Mouse (Mus musculus) MEL (cell line): ENCODE results near the gene Ezh1. TPM values are rescaled to one million over a fixed set of nuclear protein-coding genes. Genes with fewer than 3 reads are reported as not detected.

Experiments
- DNase-seq: peaks from one replicate; pipeline ENCODE4 v3.0.0; 2011; ENCODE audit warnings: low read depth, low spot score
- H3K27ac ChIP-seq: 2 replicates; pipeline ENCODE4 v1.5.1; 2012; ENCODE audit warnings: low read depth, mild to moderate bottlenecking, control low read depth, low read length, moderate library complexity; ENCODE audit not compliant: control insufficient read depth
- H3K27me3 ChIP-seq, 2 experiments: fragments of 150-350 bp in 1 of 2; sonication (generic) in 1 of 2; 2 replicates each; pipeline ENCODE4 v1.6.1; 2012; ENCODE audit warnings: low read length in 2 of 2, mild to moderate bottlenecking in 2 of 2, improper control_type of control experiment in 1 of 2, moderate library complexity in 1 of 2; ENCODE audit not compliant: insufficient read depth in 2 of 2, control insufficient read depth in 1 of 2
- H3K36me3 ChIP-seq, 2 experiments: 2 replicates each; pipeline ENCODE4 v1.6.1; 2012 to 2014; ENCODE audit warnings: low read length in 2 of 2, improper control_type of control experiment in 1 of 2, inconsistent platforms in 1 of 2, mild to moderate bottlenecking in 1 of 2; ENCODE audit not compliant: insufficient read depth in 2 of 2, control insufficient read depth in 1 of 2
- H3K4me1 ChIP-seq, 2 experiments: fragments of 150-350 bp in 1 of 2; sonication (generic) in 1 of 2; 2 replicates each; pipeline ENCODE4 v1.6.1; 2012; ENCODE audit warnings: low read length in 2 of 2, improper control_type of control experiment in 1 of 2, mild to moderate bottlenecking in 1 of 2; ENCODE audit not compliant: insufficient read depth in 2 of 2, control insufficient read depth in 1 of 2
- H3K4me3 ChIP-seq, 2 experiments: fragments of 150-350 bp in 1 of 2; sonication (generic) in 1 of 2; 2 replicates each; pipeline ENCODE4 v1.5.1; 2012; ENCODE audit warnings: low read depth in 2 of 2, low read length in 2 of 2, mild to moderate bottlenecking in 2 of 2, moderate library complexity in 2 of 2, control low read depth in 1 of 2, improper control_type of control experiment in 1 of 2; ENCODE audit not compliant: control insufficient read depth in 1 of 2, insufficient read depth in 1 of 2
- H3K79me2 ChIP-seq: 2 replicates; pipeline ENCODE4 v1.6.1; 2012; ENCODE audit warnings: mild to moderate bottlenecking, low read length, moderate library complexity; ENCODE audit not compliant: control insufficient read depth, poor library complexity, insufficient read depth
- H3K9ac ChIP-seq: 2 replicates; pipeline ENCODE4 v1.6.1; 2012; ENCODE audit warnings: low read depth, mild to moderate bottlenecking, control low read depth, low read length, moderate library complexity; ENCODE audit not compliant: control insufficient read depth, poor library complexity, severe bottlenecking
- H3K9me3 ChIP-seq: fragments of 150-350 bp; sonication (generic); replicated peaks from 2 replicates; pipeline ENCODE4 v1.6.1; 2012; ENCODE audit warnings: mild to moderate bottlenecking, low read length, improper control_type of control experiment, moderate library complexity; ENCODE audit not compliant: insufficient read depth
- BHLHE40 ChIP-seq: IDR thresholded peaks from 2 replicates; pipeline ENCODE4 v1.6.1; 2012; ENCODE audit warnings: low read depth, mild to moderate bottlenecking, inconsistent platforms, low read length, improper control_type of control experiment, borderline replicate concordance
- ELF1 ChIP-seq: IDR thresholded peaks from 2 replicates; pipeline ENCODE4 v1.6.1; 2014; ENCODE audit warnings: low read depth, mild to moderate bottlenecking, inconsistent platforms, low read length, improper control_type of control experiment, moderate library complexity
- JUND ChIP-seq: IDR thresholded peaks from 2 replicates; pipeline ENCODE4 v1.6.1; 2011; ENCODE audit warnings: low read depth, mild to moderate bottlenecking, improper control_type of control experiment, low read length
- MAFK ChIP-seq: IDR thresholded peaks from 2 replicates; pipeline ENCODE4 v1.6.1; 2011; ENCODE audit warnings: low read depth, mild to moderate bottlenecking, low read length, improper control_type of control experiment, borderline replicate concordance
- MAX ChIP-seq: IDR thresholded peaks from 2 replicates; pipeline ENCODE4 v1.6.1; 2011; ENCODE audit warnings: low read length, improper control_type of control experiment
- MAZ ChIP-seq: IDR thresholded peaks from 2 replicates; pipeline ENCODE4 v1.6.1; 2012; ENCODE audit warnings: low read depth, mild to moderate bottlenecking, inconsistent platforms, low read length, improper control_type of control experiment
- MEF2A ChIP-seq: IDR thresholded peaks from 2 replicates; pipeline ENCODE4 v1.6.1; 2014; ENCODE audit warnings: low read depth, mild to moderate bottlenecking, inconsistent platforms, low read length, improper control_type of control experiment; ENCODE audit not compliant: poor library complexity, insufficient replicate concordance, severe bottlenecking; ENCODE audit errors: extremely low read depth
- ZKSCAN1 ChIP-seq: IDR thresholded peaks from 2 replicates; pipeline ENCODE4 v1.6.1; 2012; ENCODE audit warnings: low read depth, mild to moderate bottlenecking, inconsistent platforms, low read length, improper control_type of control experiment, moderate library complexity
- ZNF384 ChIP-seq: IDR thresholded peaks from 2 replicates; pipeline ENCODE4 v1.6.1; 2012; ENCODE audit warnings: low read depth, mild to moderate bottlenecking, inconsistent platforms, low read length, improper control_type of control experiment
- polyA plus RNA-seq, 2 experiments: library from polyadenylated mRNA; stranded (reverse) in 1 of 2; unstranded in 1 of 2; fragments of >175 nt in 1 of 2; fragments of >200 nt in 1 of 2; gene quantifications; 2 replicates each; pipeline versions ENCODE4 v1.2.1 to v1.2.4; 2012; ENCODE audit warnings: low replicate concordance in 2 of 2, low read depth in 1 of 2; ENCODE audit not compliant: insufficient read length in 2 of 2, insufficient read depth in 1 of 2, missing spikeins in 1 of 2
- total RNA-seq: library from RNA; depleted of rRNA; stranded (reverse); fragments of 300-350 nt; gene quantifications from 2 replicates; pipeline ENCODE4 v1.2.3, GENCODE M21; 2012

The Ezh1 gene
- total and polyA plus RNA-seq, 3 experiments = 5.0 to 8.4 TPM; not detected in 1

- DNase-seq = no peak
- Histone ChIP-seq H3K79me2 (no peaks in the 10 kb centered on the region), H3K9me3 (no peaks in the 10 kb centered on the region), H3K4me1 (peaks cover 0 to 4% of the 10 kb centered on the region in 2 experiments; a peak in 1 of 4 replicates), H3K4me3 (no peak within 1 kb of the TSS), H3K36me3 (no peaks in the 10 kb centered on the region), H3K9ac (no peak within 1 kb of the TSS)
- TF ChIP-seq BHLHE40 = no peak
- TF ChIP-seq, all 39 proteins: peak for 0
- peaks cover 0 to 5% of the 10 kb centered on the region in 2 experiments; a peak in 3 of 4 replicates for H3K27me3 ChIP-seq
- no peak within 1 kb of the TSS for H3K27ac ChIP-seq
These were observed 19.8 kb upstream of the Ezh1 start, which contains the start of gene Ramp2 for GRCm38 (mm10) chr11:101245855-101246701. TSS of gene Ramp2 (plus strand) at chr11:101246028.

GRCm38 (mm10) chr11:101245071-101245470, 18.8 kb upstream of the Ezh1 start:
- peaks cover 0 to 5% of the 10 kb centered on the region in 2 experiments; a peak in 3 of 4 replicates for H3K27me3 ChIP-seq

GRCm38 (mm10) chr11:101238071-101238647, 11.9 kb upstream of the Ezh1 start:
- TF ChIP-seq JUND (no peak), MAZ (no peak), ELF1 (no peak), MEF2A (no peak), ZKSCAN1 (no peak), MAX (no peak)
- TF ChIP-seq, all 39 proteins: peak for 0

More at GRCm38 (mm10) chr11:101245071-101245470, 18.8 kb upstream of the Ezh1 start:
- TF ChIP-seq MAFK = no peak
- peak; percentile 59; the same call in 1 of the 2 replicates for TF ChIP-seq ZNF384
- no peak overlapping the region for H3K4me3 ChIP-seq
- no peaks in the 10 kb centered on the region for H3K9me3 ChIP-seq
- H3K36me3 ChIP-seq = no peaks in the 10 kb centered on the region
- DNase-seq = no peak
- H3K9ac ChIP-seq = no peak overlapping the region
- no peaks in the 10 kb centered on the region for H3K79me2 ChIP-seq
- peaks cover 0 to 4% of the 10 kb centered on the region in 2 experiments; a peak in 1 of 4 replicates for H3K4me1 ChIP-seq
- no peak overlapping the region for H3K27ac ChIP-seq

More at GRCm38 (mm10) chr11:101238071-101238647, 11.9 kb upstream of the Ezh1 start:
- H3K9ac ChIP-seq = no peak overlapping the region
- H3K36me3 ChIP-seq = no peaks in the 10 kb centered on the region
- H3K27me3 ChIP-seq = peaks cover 0 to 12% of the 10 kb centered on the region in 2 experiments
- H3K79me2 ChIP-seq = no peaks in the 10 kb centered on the region
- H3K4me1 ChIP-seq = no peaks in the 10 kb centered on the region; a peak in 1 of 4 replicates
- DNase-seq = no peak
- no peaks in the 10 kb centered on the region for H3K9me3 ChIP-seq
- no peak overlapping the region for H3K27ac ChIP-seq
- H3K4me3 ChIP-seq = no peak overlapping the region
